ENCODE assay signal across 9 mouse cellular contexts in the genomic region with DNA sequence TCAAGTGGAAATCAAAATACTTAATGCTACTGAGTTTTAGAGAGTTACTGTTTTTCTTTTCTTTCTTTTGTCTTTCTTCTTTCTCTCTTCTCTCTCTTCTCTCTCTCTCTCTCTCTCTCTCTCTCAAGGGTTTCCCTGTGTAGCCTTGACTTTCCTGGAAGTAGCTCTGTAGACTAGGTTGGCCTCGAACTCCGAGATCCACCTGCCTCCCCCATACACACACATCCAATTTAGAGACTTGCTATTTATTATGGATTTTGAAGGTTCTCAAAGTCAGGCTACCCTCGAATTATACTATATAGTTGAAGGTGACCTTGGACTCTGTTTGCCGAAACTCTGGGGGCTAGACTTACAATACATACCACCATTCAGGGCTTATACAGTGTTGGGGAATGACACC. TPM values are rescaled to one million over a fixed set of nuclear protein-coding genes. Genes with fewer than 3 reads are reported as not detected.
A peak's percentile ranks its signal among the peaks of the same experiment; 100 is the strongest.
DNase-seq lines count a peak whose midpoint lies in the region; ATAC-seq and TF ChIP-seq lines count a peak whose summit lies in the region.
"Had no signal": no experiment of that assay in that cellular context is flagged by ENCODE, and none has a peak within 500 bp of the region (broad histone marks: within the 10 kb centered on the region; RNA-seq: fewer than 3 reads in every experiment).

No protein-coding gene starts in this region.

- H3K9me3 ChIP-seq in heart, embryonic 11.5 days (replicated peaks; ENCODE audit: control insufficient read depth, low read length) = no peaks in the 10 kb centered on the region
- no peaks in the 10 kb centered on the region for H3K9me3 ChIP-seq in ES-E14 (ENCODE audit: control insufficient read depth, insufficient read depth, low read depth, low read length)
- no peaks in the 10 kb centered on the region for H3K9me3 ChIP-seq in heart, postnatal 0 days (replicated peaks; ENCODE audit: control insufficient read depth, low read length)

- H3K4me2 ChIP-seq in heart, embryonic 11.5 days = peak overlapping the region; percentile 80
- peak overlapping the region; percentile 72 for H3K4me2 ChIP-seq in heart, postnatal 0 days (ENCODE audit: low read depth, low read length)

- no peak for TF ChIP-seq EP300 in heart, postnatal 0 days (IDR thresholded peaks at IDR 0.05; ENCODE audit: low read depth)

- peaks cover 57% of the 10 kb centered on the region for H3K79me2 ChIP-seq in macrophage (ENCODE audit: inconsistent target)

- intact Hi-C loops in heart, postnatal 10 days (cut with DNase I) = loop anchor here (5.0 kb wide), 3 partner anchors 60 to 1840 kb away; partner anchors contain the start of gene Mars2

- no peak for ATAC-seq in heart, embryonic 11.5 days (replicated peaks; ENCODE audit: insufficient number of reproducible peaks, low FRiP score, low TSS enrichment)
- no peak for ATAC-seq in heart, postnatal 0 days (ENCODE audit: insufficient read depth, low read depth)

- no peaks in the 10 kb centered on the region for H3K27me3 ChIP-seq in heart, embryonic 11.5 days (ENCODE audit: control insufficient read depth, insufficient read depth, low read length)
- H3K27me3 ChIP-seq in heart, postnatal 0 days (ENCODE audit: control insufficient read depth, insufficient read depth, low read length) = no peaks in the 10 kb centered on the region

- H3K36me3 ChIP-seq in heart, embryonic 11.5 days (ENCODE audit: control insufficient read depth, insufficient read depth, low read length) = no peaks in the 10 kb centered on the region
- H3K36me3 ChIP-seq in ES-E14 (ENCODE audit: control insufficient read depth, insufficient read depth, low read length, poor library complexity, severe bottlenecking) (no peaks in the 10 kb centered on the region), macrophage (ENCODE audit: inconsistent target) (peaks cover 6% of the 10 kb centered on the region; the same call in 1 of the 2 replicates)
- H3K36me3 ChIP-seq in heart, postnatal 0 days (replicated peaks; ENCODE audit: control insufficient read depth, insufficient read depth, low read length) = no peaks in the 10 kb centered on the region

- no peak for TF ChIP-seq CTCF in heart, postnatal 0 days (IDR thresholded peaks at IDR 0.05; ENCODE audit: low read depth)

- H3K27ac ChIP-seq in heart, embryonic 11.5 days (ENCODE audit: low read depth, low read length) = no peak overlapping the region
- H3K27ac ChIP-seq in ES-E14 (ENCODE audit: insufficient read depth, low read depth, low read length, poor library complexity, severe bottlenecking) = peak overlapping the region; percentile 56; the same call in 1 of the 2 replicates
- H3K27ac ChIP-seq in heart, postnatal 0 days (ENCODE audit: low read depth) = 0 out of 2 replicates have a peak overlapping the region, but pooled peaks have one; percentile 12
- H3K27ac ChIP-seq in macrophage = no peak overlapping the region

- H3K9ac ChIP-seq in heart, embryonic 11.5 days (ENCODE audit: low read depth, low read length) = peak overlapping the region; percentile 99
- H3K9ac ChIP-seq in ES-E14 (ENCODE audit: insufficient read depth, low read depth, low read length, poor library complexity, severe bottlenecking) = peak overlapping the region; percentile 46; the same call in 1 of the 2 replicates
- peak overlapping the region; percentile 95; the same call in 1 of the 2 replicates for H3K9ac ChIP-seq in heart, postnatal 0 days (replicated peaks; ENCODE audit: low read depth, low read length)

- WGBS in heart, embryonic 11.5 days (ENCODE audit: insufficient replicate concordance) = 54% methylated on average over 4 of the region's 4 CpGs
- 35% methylated on average over 4 of the region's 4 CpGs for WGBS in heart, postnatal 0 days
- WGBS in macrophage (ENCODE audit: missing documents) = 61% methylated on average over 4 of the region's 4 CpGs

- in situ Hi-C loops in ES-E14 (cut with MboI; ENCODE audit: low sequenced_read_pairs in 2 of 2, unreplicated experiment in 2 of 2) = no loop called here

- no peak for DNase-seq in heart, postnatal 10 days
- no peak for DNase-seq in ES-E14 (ENCODE audit: low read depth, low spot score)
- no peak for DNase-seq in heart, postnatal 0 days (ENCODE audit: low spot score)
- DNase-seq in cerebellum, adult 9-10 months = no peak
- DNase-seq in cerebellum, adult 11 months = no peak
- DNase-seq in thymus, postnatal 0 days (ENCODE audit: low spot score) = no peak
- DNase-seq: cerebellum, postnatal 36 days had no signal

- no peaks in the 10 kb centered on the region for H3K4me1 ChIP-seq in heart, embryonic 11.5 days (ENCODE audit: control insufficient read depth, insufficient read depth, low read length)
- peaks cover 8 to 10% of the 10 kb centered on the region in 2 experiments for H3K4me1 ChIP-seq in ES-E14 (ENCODE audit: control insufficient read depth in 2 of 2, insufficient read depth in 2 of 2, low read length in 2 of 2, poor library complexity in 1 of 2)
- H3K4me1 ChIP-seq in heart, postnatal 0 days (ENCODE audit: control insufficient read depth, insufficient read depth) = peaks cover 8% of the 10 kb centered on the region

- peak overlapping the region; percentile 98 for H3K4me3 ChIP-seq in heart, embryonic 11.5 days (ENCODE audit: low read depth, low read length)
- H3K4me3 ChIP-seq in ES-E14 (ENCODE audit: insufficient read depth in 1 of 2, low read depth in 1 of 2, low read length in 2 of 2, poor library complexity in 1 of 2, severe bottlenecking in 1 of 2) (peak overlapping the region; percentile 87 to 96), macrophage (ENCODE audit: inconsistent target) (peak overlapping the region; percentile 73)
- H3K4me3 ChIP-seq in heart, postnatal 0 days (ENCODE audit: low read depth, low read length) = peak overlapping the region; percentile 80

TF ChIP-seq in ES-E14, 5 proteins besides CTCF, POLR2A, EP300 and RAD21:
- TF ChIP-seq HCFC1 (IDR thresholded peaks at IDR 0.05; ENCODE audit: borderline replicate concordance, insufficient read depth, low read length) = no peak
- TF ChIP-seq CHD2 (IDR thresholded peaks at IDR 0.05; ENCODE audit: low read depth, low read length) = no peak
- no peak for TF ChIP-seq MAFK (IDR thresholded peaks at IDR 0.05; ENCODE audit: insufficient read depth, low read depth, low read length)
- TF ChIP-seq ZNF384 (IDR thresholded peaks at IDR 0.05; ENCODE audit: low read depth, low read length) = no peak
- TF ChIP-seq ZC3H11A (IDR thresholded peaks at IDR 0.05; ENCODE audit: borderline replicate concordance, low read depth, low read length) = no peak
TF ChIP-seq in ES-E14: peak in this region for 0.

RNA-seq across cellular contexts. Expression of gene Mob4, which starts 1.3 kb away (rescaled TPM):
- 119 and 120 TPM in 2 replicates for polyA plus RNA-seq in heart, embryonic 11.5 days (2014; fragmentation: Nextera tagmentation; extraction: Ambion mirVana)
- total RNA-seq in heart, postnatal 10 days (2021) = 10 to 100 TPM; 43.2 to 46.2 TPM
- 27.1 and 37.0 TPM in 2 replicates for total RNA-seq in ES-E14 (2012; rRNA removed)
- total RNA-seq in heart, postnatal 0 days (2014; rRNA removed; ENCODE audit: low replicate concordance) = 35.5 and 59.2 TPM in 2 replicates
- 98.1 and 105 TPM in 2 replicates for polyA plus RNA-seq in heart, postnatal 0 days (2015; fragmentation: Nextera tagmentation; extraction: Ambion mirVana)
- 100 to 1,000 TPM in 13 of 26 experiments, 10 to 100 TPM in 13; 52.3 to 128 (median 100) TPM for total RNA-seq in macrophage (2018; cell fraction: chromatin; rRNA removed)
- total RNA-seq in macrophage (2018; cell fraction: cytosol; rRNA removed) = 10 to 100 TPM; 20.6 to 36.0 (median 29.2) TPM
- 10 to 100 TPM; 31.7 to 89.0 (median 48.4) TPM for total RNA-seq in macrophage (2018; cell fraction: nucleus; rRNA removed)
- polyA plus RNA-seq in macrophage (2018) = 32.8 to 41.0 TPM (median 37.8 TPM) in 3 replicates
- 127 and 149 TPM in 2 replicates for polyA plus RNA-seq in thymus, postnatal 0 days (2015; fragmentation: Nextera tagmentation; extraction: Ambion mirVana)

RNA-seq across cellular contexts. Expression of gene Hspd1, which starts 44.3 kb away (rescaled TPM):
- 452 and 498 TPM in 2 replicates for polyA plus RNA-seq in heart, embryonic 11.5 days (2014; fragmentation: Nextera tagmentation; extraction: Ambion mirVana)
- total RNA-seq in heart, postnatal 10 days (2021) = 100 to 1,000 TPM; 352 to 382 TPM
- 591 and 762 TPM in 2 replicates for total RNA-seq in ES-E14 (2012; rRNA removed)
- total RNA-seq in heart, postnatal 0 days (2014; rRNA removed; ENCODE audit: low replicate concordance) = 114 and 139 TPM in 2 replicates
- 394 and 397 TPM in 2 replicates for polyA plus RNA-seq in heart, postnatal 0 days (2015; fragmentation: Nextera tagmentation; extraction: Ambion mirVana)
- 10 to 100 TPM; 15.7 to 58.9 (median 30.4) TPM for total RNA-seq in macrophage (2018; cell fraction: chromatin; rRNA removed)
- 100 to 1,000 TPM; 110 to 167 (median 137) TPM for total RNA-seq in macrophage (2018; cell fraction: cytosol; rRNA removed)
- total RNA-seq in macrophage (2018; cell fraction: nucleus; rRNA removed) = 100 to 1,000 TPM in 3 of 26 experiments, 10 to 100 TPM in 23; 27.5 to 129 (median 71.0) TPM
- polyA plus RNA-seq in macrophage (2018) = 107 to 280 TPM (median 197 TPM) in 3 replicates
- 258 and 291 TPM in 2 replicates for polyA plus RNA-seq in thymus, postnatal 0 days (2015; fragmentation: Nextera tagmentation; extraction: Ambion mirVana)

RNA-seq across cellular contexts. Expression of gene Hspe1, which starts 44.4 kb away (rescaled TPM):
- polyA plus RNA-seq in heart, embryonic 11.5 days (2014; fragmentation: Nextera tagmentation; extraction: Ambion mirVana) = 428 and 433 TPM in 2 replicates
- total RNA-seq in heart, postnatal 10 days (2021) = 100 to 1,000 TPM; 123 to 130 TPM
- total RNA-seq in ES-E14 (2012; rRNA removed) = 592 and 697 TPM in 2 replicates
- total RNA-seq in heart, postnatal 0 days (2014; rRNA removed; ENCODE audit: low replicate concordance) = 89.3 and 108 TPM in 2 replicates
- 350 and 362 TPM in 2 replicates for polyA plus RNA-seq in heart, postnatal 0 days (2015; fragmentation: Nextera tagmentation; extraction: Ambion mirVana)
- total RNA-seq in macrophage (2018; cell fraction: chromatin; rRNA removed) = 10 to 100 TPM in 13 of 26 experiments, 1 to 10 TPM in 13; 2.4 to 55.2 (median 9.9) TPM
- 100 to 1,000 TPM; 153 to 311 (median 193) TPM for total RNA-seq in macrophage (2018; cell fraction: cytosol; rRNA removed)
- total RNA-seq in macrophage (2018; cell fraction: nucleus; rRNA removed) = 10 to 100 TPM; 18.2 to 90.6 (median 37.6) TPM
- 207 to 271 TPM (median 256 TPM) in 3 replicates for polyA plus RNA-seq in macrophage (2018)
- 316 and 385 TPM in 2 replicates for polyA plus RNA-seq in thymus, postnatal 0 days (2015; fragmentation: Nextera tagmentation; extraction: Ambion mirVana)

Comparison
In these comparisons a context has a peak if more than half of its experiments do, and no peak if none do; other contexts are left out.
1. H3K27ac ChIP-seq: peak in ES-E14 (single experiment) and heart, postnatal 0 days (single experiment); none in heart, embryonic 11.5 days (single experiment) and macrophage (single experiment).
2. H3K9ac ChIP-seq: peak in every context shown above with its lines; median percentile 99 in heart, embryonic 11.5 days; 95 in heart, postnatal 0 days; 46 in ES-E14.
3. Peak in every context shown above with its lines, with median percentiles within 50 percentile points of each other: H3K4me3 ChIP-seq.